Mouse (Mus musculus) adrenal gland, postnatal 10 days (tissue): ENCODE data around the gene Amn1. TPM values are rescaled to one million over a fixed set of nuclear protein-coding genes. Genes with fewer than 3 reads are reported as not detected.

Experiments
- DNase-seq: peaks from one replicate; pipeline ENCODE4 v3.0.0; 2021; ENCODE audit warnings: mixed read lengths
- total RNA-seq, 2 experiments: library from RNA; stranded (reverse); gene quantifications; 2 replicates each; pipeline ENCODE4 v1.2.3; 2021

Amn1 gene
- total RNA-seq, 2 experiments from 2014 or later: 25.0 to 26.0 TPM

DNA sequence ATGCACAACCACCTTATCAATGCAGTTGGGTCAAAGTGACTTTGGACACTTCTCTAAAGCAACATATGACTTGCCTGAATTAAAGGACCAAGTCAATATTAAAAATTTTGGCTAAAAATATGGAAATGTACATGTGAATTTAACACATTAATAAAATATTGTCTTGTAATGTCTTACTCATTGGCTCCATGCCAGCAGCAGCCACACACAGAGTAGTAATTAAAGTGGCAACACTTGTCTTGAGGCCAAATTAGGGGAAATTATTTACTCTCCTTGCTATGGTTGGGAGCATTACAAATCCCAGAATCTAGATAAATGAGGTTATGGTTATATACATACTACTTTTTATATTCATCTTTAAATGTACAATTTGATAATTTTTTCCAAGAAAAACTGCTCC lies 71.5 kb downstream of the Amn1 start:
- DNase-seq: no peak

DNA sequence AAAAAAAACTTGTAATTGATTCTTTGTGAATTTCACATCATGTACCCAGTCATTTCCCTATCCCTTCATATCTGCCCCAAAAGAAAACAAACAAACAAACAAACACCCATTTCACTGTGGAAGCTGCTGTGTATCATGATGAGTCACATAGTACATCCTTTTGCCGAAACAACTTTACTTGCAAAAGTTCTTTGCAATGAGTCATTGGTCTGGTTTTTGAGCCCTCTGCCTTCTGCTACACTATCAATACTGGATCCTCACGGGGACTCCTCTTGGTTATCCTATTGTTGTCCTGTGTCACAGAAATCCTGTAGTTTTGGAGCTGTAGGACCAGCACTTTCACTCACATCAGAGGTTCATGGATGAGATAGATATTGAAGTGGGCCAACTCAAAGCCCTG lies 79.6 kb downstream of the Amn1 start:
- no peak for DNase-seq

- no peak for DNase-seq
Measured at GRCm38 (mm10) chr6:149107615-149108014, 80.9 kb downstream of the Amn1 start.

Other genes starting within 250 kb of the Amn1 start
- gene Sinhcaf, start 242.2 kb downstream of the Amn1 start, total RNA-seq: 10 to 100 TPM; 28.1 to 29.4 TPM
- 10 to 100 TPM; 19.0 to 19.1 TPM for gene Dennd5b, start 87.0 kb downstream of the Amn1 start, total RNA-seq
- gene Gm10203, start 58.5 kb downstream of the Amn1 start, total RNA-seq: not detected
- gene Etfbkmt, start 48.9 kb downstream of the Amn1 start, total RNA-seq: 10 to 100 TPM; 23.6 to 43.5 TPM
- 10 to 100 TPM; 34.2 to 46.3 TPM for gene Resf1, start 120.7 kb upstream of the Amn1 start, total RNA-seq
- 1 to 10 TPM; 5.4 to 5.5 TPM for gene Bicd1, start 220.2 kb upstream of the Amn1 start, total RNA-seq